Mouse (Mus musculus): ENCODE results near the gene Rpl36a-ps1.
A peak's percentile ranks its signal among the peaks of the same experiment; 100 is the strongest.
"Not testable (repeated sequence)": the region's sequence is repeated elsewhere in the genome, so short reads cannot be mapped to it uniquely, and the experiment has no call there.

Gene Rpl36a-ps1

DNA sequence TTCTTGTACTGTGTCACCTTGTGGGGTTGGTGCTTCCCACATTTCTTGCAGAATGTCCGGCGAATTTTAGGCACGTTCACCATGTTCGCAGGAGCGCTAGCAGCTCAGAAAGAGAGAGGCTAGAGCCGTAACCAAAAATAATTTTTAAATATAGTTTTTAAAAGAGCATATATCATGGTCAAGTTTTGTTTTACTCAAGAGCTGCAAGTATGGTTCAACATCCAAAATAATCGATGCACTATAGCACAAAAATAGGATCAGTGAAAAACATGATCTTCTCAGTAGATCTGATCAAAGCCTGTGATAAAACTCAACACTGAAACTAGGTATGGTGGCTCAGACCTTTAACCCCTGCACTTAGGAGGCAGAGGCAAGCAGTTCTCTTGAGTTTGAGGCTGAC is at the start of gene Rpl36a-ps1:
Gene Rpl36a-ps1, minus strand, starts transcription at position 101 of the 400 bp plus-strand sequence.
- DNase-seq (ENCODE audit: low read depth), result no peak

DNA sequence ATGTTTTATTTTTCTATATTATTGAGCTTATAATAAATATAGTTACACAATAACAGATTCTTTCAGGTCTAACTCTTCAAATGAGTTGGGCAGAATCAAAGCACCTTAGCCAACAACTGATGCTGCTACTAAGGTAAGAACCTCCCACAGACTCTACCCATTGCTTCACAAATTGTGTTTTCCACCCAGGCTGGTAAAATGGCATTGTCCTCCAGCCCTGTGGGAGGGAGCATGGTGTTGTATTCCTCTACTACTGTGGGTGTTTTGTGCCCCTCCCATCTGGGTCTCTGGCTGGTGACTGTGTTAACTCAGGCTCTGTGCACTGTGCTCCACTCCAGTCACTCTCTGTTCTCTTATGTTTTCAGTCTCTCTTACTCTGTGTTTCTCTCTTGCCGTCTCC is 49.4 kb upstream of the Rpl36a-ps1 start:
- no peak for DNase-seq (ENCODE audit: low read depth)

DNA sequence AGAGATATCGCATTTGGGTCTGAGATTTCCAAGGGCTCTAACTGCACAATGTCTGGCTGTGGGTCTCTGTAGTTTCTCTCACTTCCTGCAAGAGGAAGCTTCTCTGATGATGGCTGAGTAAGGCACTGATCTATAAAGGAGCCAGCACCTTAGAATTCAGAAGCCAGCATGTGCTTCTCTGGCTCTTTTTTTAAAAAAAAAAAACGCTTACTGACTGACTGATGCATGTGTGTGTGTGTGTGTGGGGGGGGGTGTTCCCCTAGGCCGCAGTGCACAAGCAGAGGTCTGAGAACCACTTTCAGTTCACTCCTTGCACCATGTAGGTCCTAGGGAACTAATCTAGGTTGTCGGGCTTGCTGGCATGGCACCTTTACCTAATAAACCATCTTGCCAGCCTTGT is 47.3 kb upstream of the Rpl36a-ps1 start:
- DNase-seq (ENCODE audit: low read depth), result no peak

DNA sequence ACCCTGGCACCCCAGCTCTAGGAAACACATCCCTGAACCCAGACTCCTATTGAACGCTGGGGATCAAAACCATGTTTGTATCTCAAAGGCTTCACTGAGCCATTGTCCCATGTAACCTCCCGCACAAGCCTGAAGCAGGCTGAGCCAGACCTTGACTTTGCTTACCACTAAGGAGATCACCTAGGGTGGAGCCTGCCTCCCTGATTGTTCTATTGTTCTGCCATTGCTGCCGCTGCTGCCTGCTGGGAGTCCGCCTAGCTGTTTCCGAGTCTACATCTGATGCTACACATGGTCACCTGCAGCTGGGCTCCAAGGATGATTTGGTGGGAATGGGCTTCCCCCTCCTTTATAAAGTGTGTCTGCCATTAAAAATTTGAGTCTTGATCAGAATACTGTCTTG is 45.2 kb upstream of the Rpl36a-ps1 start:
- DNase-seq (ENCODE audit: low read depth), result not testable (repeated sequence)

DNA sequence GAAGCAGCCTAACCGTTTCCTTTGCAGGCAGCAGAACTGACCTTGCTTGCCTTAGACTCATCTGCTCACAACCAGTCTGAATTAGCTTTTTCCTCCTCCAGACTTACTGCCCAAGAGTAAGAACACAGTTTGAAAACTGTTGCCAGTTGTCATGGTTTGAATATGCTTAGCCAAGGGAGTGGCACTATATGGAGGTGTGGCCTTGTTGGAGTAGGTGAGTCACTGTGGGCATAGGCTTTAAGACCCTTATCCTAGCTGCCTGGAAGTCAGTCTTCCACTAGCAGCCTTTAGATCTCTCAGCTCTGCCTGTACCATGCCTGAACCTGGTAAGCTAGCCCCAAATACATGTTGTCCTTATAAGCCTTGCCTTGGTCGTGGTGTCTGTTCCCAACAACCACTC is 43.6 kb upstream of the Rpl36a-ps1 start:
- no peak for DNase-seq (ENCODE audit: low read depth)

DNA sequence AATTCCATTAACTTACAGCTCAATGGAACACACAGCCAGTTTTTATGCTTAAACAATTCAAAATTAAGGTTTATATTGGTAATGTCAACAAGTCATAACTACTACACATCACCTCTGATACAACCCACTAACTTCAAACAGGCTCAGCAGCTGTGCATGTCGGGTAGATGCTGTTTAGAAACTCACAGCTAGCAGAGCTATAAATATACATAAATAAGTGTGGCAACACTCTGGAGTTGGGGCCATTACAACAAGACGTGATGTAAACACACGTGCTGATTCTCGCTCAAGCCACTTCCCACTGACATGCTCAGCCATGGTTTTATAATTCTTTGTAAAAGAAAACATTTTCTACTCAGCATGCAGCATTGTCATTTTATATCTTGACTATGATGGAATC is 41.9 kb upstream of the Rpl36a-ps1 start:
- no peak for DNase-seq (ENCODE audit: low read depth)

DNA sequence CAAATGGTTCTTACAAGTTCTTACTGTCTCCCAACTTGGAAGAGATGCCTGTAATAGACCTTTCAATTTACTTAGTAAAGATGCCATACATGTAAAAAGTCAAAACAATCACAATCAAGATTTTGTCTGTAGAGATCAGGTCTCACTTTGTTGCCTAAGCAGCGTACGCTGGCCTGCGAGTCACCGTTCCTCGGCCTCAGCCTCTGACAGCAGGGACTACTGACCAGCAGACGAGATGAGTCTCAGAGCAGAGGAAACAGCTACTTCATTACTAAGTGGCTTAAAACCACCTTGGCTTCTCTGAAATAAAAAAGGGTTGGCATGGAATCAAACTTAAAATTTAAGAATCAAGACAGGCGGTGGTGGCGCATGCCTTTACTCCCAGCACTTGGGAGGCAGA is 40.7 kb upstream of the Rpl36a-ps1 start:
- not testable (repeated sequence) for DNase-seq (ENCODE audit: low read depth)

DNA sequence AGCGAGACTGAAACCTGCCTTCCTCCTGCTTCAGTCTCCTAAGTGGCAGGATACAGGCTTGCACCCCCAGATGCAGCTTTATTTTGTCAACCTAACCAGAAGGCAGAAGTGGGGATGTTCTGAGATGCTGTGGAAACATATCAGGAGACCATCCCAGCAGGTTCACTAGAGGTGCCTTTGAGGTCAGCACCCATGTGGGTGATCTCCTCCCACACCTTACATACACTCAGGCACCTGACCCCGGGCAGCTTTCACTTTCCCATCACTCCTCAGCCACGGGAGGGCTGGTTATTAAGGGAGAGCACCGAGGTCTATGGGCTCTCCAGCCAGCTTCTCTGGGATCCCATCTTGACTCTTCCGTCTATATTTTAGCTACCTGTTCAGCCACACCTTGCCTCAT is 38.5 kb upstream of the Rpl36a-ps1 start:
- no peak for DNase-seq (ENCODE audit: low read depth)

DNA sequence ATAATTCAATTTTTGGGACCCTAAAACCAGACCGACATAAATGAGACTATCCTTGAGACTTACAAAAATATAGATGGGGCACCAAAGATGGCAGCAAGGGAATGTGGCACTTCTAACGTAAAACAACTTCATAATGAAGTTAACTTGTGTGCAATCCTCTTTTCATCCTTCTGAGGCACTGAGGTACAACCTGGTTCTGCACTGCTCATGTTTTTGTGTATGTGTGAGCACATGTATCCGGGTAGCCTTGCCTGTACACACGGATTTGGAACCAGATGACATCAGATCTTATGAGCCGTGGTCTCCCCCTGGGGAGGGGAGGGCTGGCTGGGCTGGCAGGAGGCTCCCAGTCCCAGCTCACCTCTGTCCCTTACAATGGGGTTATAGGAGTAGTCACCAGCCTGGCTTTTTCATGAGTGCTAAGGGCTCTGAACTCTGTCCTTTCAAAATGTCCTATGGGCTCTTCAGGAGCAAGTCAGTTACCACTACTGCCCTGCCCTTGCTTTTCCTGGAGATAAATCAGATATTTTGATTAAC is 37.3 kb upstream of the Rpl36a-ps1 start:
- DNase-seq (ENCODE audit: low read depth), result no peak

DNA sequence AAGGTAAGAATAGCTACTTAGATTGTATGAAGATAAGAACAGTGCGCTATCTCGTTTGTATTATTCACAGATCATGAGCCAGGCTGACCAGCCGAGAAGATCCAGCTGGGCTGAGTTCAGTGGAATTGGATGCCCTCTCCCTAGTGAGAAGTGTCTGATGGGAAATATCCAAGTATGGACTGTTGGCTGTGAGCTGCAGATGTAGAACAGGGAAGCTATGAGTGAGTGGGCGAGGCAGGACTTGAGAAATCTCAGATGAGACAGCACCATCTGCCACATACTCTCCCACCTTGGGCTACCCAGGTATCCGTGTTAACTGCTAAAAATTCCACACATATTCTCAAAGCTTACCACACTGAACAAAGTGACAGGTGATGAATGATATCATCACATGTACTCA is 35.9 kb upstream of the Rpl36a-ps1 start:
- DNase-seq (ENCODE audit: low read depth), result no peak

DNA sequence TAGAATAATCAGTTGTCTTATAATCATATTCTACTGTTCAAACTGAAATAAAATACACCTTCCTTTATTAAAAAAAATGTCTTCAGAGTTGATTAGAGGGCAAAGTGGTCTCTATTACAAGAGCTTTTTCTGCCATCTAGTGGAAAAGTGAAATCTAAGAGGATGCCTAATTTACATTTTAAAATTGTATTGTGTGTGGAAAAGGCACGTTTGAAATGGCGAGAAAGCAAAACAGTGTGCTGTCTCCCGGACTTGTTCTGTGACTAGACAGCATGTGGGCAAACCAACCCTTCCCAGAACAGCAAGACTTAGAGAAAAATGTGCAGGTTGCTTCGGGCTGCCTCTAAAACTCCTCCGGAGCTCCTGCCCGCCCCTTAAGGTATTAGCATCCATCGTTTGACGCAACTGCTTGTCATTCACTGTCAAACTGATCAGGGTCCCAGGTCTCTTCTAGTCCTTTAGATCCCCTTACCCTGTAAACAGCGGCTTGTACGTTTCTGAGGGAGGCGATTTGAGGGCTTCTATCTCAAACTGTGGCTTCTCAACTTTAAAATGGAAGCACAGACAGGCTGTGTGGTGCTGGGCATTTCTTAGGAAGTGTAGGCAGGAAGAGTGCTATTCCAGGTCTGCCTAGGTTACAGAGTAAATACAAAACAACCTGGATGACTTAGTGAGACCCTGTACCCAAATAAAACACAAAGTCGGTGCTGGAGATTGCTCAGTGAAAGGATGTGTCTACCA is 28.4 kb upstream of the Rpl36a-ps1 start:
- DNase-seq (ENCODE audit: low read depth), result peak; percentile 32

DNA sequence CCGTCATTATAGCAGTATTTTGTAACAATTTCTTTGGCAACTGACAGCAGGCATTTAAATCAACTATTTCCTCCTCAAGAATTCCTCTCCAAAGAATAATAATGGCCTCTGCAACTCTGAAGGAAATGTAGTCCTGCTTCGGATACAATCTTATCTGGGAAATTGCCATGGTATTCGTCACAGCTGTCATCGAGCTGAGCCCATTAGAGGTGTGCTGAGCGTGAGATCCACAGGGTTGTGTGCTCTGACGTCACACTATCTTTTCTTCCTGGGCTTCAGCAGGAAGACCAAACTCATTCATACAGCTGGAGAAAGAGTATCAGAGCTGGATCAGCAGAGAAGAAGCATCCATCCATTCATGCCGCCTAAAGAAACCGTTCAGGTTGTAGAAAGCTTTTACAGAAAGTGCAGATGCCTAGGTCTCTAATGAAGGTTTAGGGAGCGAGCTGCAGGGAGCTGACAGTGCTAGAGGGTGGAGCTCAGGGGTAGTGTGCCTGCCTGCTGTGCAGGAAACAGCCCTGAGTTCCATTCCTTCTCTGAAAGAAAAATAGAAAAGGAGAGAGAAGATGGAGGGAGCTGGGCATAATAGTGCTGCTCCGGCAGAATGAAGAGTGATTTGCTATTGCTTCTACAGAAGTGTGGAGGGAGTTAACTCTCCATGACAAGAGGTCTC is 25.2 kb upstream of the Rpl36a-ps1 start:
- peak; percentile 3 for DNase-seq (ENCODE audit: low read depth)

DNA sequence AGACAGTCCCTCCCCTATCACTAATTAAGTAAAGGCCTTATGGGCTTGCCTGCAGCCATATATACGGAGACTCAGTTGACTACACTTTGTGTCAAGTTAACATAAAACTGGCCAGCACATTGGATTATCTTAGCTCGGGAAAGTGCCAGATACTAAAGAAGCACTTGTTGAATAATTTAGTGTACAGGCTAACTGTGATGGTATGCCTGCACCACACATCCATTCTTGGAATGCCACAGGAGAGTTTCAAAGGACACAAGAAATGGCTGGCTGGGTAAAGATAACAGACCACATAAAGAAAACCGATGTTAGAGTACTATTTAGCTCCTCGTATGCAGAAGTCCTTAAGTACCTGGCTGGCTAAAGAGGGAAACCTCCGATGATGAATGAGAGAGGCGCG is 24.6 kb upstream of the Rpl36a-ps1 start:
- DNase-seq (ENCODE audit: low read depth), result no peak

DNA sequence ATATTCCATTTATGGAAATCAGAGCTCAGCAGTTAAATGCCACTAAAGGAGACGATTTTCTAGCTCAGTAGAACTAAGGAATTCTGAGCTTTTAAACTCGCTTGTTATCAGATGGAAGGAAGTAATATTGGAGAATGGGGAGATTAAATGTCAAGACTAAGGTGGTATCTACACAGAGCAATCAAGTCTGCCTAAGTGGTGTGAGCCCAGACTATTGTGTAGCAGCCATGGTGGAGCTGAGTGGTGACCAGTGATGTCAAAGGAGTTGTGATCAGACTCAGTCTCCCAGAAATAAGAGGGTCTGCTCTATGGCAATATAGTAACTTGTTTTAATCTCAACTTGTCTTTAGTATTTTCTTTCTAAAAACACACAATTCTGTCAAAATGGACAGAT is 16.8 kb upstream of the Rpl36a-ps1 start:
- DNase-seq (ENCODE audit: low read depth), result no peak

DNA sequence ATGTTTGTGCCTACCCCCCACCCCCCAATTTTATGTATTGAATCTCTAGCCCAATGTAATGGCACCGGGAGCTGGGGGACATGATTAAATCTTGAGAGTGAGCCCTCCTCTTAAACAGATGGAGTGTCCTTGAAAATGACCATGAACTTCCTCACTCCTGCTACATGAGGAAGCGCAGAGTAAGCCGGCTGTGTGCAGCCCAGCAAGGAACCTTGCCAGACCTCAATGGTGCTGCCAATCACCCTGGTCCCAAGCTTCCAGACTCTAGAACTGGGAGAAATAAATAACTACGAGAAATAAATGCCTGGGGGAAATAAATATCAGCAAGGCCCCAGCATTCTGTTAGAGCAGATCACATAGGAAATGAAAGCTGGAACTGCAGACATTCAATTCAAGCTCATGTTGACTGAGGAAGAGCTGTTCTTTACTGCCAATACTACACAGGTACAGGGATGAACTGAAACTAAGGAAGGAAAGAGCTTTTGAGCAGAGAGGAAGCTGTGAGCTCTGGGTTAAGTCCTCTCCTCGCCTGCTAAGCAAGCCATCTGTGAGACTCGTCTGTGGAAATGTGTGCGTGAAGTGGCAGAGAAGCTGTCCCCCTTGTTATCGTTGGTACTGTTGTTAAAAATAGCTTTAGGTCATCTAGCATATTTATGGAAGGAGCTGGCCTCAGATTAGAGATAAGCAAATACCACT is 16.3 kb upstream of the Rpl36a-ps1 start:
- DNase-seq (ENCODE audit: low read depth), result peak; percentile 8

DNA sequence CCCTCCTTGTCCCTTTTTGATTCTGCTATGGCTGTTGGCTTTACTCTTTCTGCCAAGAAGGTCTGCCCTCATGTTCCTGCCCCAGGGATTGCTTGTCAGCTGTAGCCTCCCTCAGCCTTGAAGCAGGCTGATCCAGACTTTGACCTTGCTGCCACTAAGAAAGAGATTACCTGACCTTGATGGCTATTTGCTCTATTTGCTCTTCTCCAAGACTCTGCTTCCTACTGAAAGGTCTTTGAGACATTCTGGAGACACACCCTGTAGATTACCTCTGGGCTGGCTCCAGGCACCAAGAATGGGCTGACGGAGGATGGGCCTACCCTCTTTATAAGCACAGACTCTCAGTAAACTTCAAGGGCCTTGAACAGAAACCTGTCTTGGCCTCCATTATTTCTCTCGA is 1.6 kb downstream of the Rpl36a-ps1 start:
- no peak for DNase-seq (ENCODE audit: low read depth)

DNA sequence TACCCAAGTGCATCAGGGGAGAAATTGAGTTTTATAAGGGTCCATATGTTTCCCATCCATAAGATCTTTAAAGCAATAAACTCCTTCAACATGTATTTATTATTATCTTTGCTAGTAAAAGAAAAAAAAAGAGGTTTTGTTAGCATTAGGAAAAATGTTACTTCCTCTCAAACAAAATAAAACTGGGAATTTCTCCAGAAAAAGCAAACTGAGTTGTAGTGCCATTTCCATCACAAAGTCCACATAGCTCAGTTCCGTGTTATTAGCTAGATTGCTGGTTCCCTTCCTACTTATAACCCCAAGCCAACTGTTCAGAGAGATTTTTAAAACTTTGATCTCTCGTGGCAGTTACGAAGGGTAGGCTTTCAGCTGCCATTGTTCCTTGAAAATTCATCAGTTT is 3.5 kb downstream of the Rpl36a-ps1 start:
- DNase-seq (ENCODE audit: low read depth), result no peak

DNA sequence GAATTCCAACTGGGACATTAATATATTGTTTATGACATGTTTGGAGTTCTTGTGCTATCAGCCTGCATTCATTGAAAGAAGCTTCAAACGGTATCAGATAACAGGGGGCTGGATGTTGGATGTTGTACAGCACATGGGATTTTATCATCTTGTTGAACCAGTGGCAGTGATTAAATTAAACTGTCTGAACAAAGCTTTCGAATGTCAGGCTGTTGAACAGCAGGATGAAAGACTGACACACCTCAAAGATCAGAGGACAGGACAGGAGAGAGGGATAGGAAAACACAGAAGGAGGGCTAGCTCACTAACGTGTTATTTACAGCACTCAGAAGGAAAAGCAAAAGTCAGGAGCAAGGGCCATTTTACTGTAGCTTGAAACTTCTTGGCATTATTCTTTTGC is 4.3 kb downstream of the Rpl36a-ps1 start:
- no peak for DNase-seq (ENCODE audit: low read depth)

DNA sequence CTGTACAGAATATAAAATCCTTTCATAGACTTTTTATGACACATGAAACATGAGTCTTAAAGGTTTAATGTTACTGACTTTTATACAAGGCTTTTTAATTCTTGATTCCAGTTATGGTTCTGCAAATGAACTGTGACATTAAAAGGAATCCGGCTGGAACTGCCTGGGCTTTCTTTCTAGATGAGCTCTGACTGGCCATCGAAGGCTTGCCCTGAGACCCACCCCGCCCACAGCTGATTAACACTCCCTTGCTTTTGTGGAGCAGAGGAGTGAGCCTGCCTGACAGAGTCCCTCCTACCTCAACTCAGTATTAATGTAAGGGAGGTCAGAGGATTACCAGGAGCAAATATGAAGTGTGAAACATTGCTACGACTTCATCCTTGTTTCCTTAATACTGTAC is 22.2 kb downstream of the Rpl36a-ps1 start:
- no peak for DNase-seq (ENCODE audit: low read depth)

DNA sequence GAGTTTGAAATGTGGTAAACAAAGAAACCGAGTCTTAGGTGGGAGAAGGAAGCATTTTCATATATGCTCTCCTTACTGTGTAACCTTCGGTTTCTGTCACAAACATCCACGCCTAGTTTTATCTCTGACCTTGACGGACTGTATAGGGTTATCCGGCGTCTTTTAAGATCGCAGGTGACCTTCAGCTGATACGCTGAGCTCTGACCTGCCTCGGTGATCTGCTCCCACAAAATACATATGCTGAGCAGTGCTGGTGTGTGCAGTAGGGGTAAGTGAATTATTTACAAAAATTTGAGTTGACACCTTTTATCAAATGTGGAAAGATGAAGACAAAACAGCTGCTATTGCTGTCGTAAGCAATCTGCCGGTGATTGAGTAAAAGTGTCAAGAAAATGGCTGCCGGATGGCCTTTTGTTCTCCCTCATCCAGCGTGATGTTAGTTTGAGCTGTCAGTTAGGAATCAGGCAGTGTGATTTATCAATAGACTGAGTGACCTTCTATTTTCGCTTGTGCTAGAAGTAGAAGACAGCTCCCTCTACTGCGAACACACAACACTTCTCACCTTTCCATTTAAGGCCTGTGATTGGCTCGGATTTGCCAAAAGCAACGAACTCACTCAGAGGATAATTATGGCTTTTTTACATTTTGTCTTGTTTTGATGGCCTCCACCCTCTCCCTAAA is 35.0 kb downstream of the Rpl36a-ps1 start:
- DNase-seq (ENCODE audit: low read depth), result peak; percentile 1

DNA sequence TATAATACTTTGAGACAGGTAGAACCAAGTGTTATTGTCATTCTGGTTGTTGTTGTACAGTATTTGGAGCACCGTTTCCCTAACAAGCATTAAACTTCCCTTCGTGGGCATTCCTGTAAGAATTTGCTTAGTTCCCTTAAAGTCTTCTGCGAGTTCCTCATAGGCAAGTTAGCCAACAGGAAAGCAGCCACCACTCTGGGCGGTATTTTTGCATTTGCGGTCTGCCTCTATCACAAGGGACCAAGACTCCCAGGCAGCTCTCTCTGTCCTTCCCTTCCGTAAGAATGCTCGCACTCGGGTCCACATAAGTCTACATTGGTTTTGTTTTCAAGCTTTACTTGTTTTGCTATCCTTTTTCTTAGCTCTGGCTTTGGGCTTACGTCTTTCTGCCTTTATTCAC is 37.3 kb downstream of the Rpl36a-ps1 start:
- DNase-seq (ENCODE audit: low read depth), result no peak

DNA sequence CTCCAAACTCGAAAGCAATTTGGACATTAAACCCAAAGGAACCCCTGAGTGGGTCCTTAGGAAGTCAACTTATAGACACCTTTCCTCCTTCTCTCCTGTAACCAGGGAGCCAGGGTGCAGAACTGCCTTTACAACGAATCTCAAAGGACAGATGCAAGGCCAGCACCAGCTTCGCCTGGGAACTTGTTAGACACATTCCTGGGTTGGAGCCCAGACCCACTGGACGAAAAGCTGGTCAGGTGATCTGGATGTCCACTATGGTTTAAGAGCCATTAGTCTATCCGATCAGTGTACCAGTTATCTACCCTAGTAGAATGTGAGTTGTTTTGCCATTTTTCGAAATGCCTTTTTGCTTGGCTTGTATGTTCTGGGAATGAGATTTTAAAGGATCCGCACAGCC is 41.7 kb downstream of the Rpl36a-ps1 start:
- no peak for DNase-seq (ENCODE audit: low read depth)
